Mouse (Mus musculus): ENCODE measurements around the gene Myocd.

Myocd gene

DNA sequence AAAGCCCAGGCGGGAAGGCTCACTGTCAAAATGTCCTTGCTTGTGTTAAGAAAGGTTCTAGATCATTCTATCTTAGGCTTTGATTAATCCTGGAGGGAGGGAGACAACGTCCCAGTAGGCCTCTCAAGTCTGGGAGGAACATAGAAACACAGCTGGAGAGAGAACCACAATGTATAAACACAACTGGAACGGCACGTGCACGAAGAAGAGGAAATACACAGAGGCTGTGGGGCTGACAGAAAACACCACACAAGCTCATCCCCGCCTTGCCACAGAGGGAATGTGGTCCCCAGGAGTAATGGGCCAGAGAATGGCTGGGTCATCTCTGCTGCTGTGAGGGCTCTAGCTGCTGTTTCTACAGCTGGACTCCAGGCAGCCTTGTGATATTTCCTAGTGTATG, 58.1 kb downstream of the Myocd start:
- DNase-seq = no peak

DNA sequence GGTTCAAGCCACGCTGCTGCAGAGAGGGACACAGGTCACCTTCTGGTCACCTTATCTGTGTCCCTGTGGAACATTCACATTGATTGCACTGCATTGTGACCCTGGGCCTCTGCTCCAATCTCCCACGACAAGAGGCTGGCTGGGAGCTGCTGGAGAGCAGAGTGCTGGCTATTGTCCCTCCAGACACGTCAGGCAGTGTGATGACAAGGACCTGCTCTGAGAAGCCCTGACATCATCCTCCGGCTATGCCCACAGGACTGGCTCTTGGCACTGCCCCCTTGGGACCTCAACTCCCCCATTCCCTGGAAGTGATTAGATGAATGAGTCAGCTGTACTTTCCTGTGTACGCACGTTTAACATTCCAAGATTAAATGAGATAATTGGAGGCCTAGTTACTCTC, 60.3 kb downstream of the Myocd start:
- DNase-seq = no peak

DNA sequence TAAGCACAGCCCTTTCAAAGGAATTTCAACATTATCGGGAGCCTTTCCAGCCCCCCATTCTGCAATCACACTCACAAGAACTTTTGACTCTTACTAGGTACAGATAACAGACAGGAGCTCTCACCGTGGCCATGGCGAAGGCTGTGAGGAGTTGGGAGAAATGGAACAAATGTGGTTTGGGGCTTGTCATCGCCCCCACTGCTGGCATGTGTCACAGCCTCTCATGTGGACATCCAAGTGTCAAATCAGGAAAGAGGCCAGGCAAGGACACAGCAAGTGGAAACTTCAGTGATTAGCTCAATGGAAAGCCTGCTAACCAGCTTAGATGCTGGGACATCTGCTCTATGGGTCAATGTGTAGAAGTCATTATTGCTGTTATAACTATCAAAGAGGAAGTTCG, 64.5 kb downstream of the Myocd start:
- no peak for DNase-seq

DNA sequence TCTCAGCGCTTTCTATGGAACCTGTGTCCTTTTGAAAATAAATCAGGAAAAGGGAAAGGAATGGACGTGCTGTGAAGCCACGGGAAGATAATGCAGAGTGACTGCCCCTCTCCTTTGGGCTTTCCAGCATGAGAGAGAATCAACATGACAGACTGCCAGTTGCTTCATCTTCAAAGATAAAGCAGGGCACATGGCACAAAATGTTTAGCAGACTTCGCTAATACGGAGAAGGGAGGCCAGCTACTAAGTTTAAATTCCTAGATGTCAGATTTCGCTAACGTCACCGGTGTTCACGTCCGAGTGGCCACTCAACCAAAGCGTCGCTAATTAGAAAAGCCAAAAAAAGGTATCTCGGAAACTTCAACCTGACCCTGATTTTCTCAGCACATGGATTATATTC, 65.1 kb downstream of the Myocd start:
- no peak for DNase-seq

DNA sequence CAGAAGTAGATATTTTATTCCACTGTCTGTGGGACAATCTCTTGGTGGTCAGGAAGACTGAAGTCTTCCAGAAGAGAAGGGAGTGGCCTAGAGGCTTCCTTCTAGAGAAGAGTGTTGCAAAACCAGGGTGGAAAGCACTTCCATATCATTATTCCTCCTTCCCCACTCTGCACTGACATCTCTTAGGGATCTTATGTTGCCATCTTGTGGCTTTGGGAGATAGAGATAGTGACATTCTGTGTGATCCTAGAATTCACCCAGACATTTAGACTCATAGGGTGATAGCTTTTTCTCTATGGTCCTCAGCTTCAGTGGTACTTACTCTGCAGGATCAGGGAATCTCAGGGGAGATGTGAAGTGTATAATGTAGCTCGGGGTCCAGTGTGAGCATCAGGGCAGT, 66.8 kb downstream of the Myocd start:
- no peak for DNase-seq

DNA sequence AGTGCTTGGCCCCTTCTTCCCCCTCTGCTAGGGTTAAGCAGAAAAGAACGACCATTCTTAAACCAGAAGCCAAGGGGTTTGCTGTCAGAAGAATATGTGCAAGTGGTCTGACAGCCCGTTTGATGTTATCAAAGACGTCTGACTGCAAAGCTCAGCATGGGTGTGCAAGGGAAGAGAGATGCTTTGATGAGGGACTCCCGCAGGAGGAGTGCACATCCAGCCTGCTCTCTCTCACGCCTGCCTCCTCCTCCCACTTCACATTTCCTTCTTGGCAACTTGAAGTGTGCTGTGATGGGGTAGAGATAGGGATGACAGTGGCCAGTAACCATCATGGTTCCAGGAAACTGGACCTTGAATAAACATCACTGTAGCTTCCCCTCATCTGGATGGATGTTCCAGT, 67.6 kb downstream of the Myocd start:
- DNase-seq = no peak

DNA sequence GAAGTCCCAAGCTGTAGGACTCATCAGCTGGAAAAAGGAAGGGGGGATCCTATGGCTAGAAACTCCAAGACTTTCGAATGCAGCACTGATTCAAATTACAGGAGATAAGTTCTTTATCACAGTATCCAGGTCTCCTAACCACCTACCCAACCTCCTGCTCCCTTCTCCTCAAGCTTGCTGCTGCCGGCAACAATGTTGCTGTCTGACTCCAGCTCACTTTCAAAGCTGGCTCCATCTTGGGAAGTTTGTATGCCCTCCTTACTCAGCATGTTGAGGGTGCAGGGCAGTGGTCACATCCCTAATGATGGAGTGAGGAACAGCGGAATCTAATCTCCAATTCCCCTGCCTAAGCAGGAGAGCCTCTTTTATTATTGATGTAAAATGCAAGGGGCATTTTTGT, 71.8 kb downstream of the Myocd start:
- DNase-seq = no peak

DNA sequence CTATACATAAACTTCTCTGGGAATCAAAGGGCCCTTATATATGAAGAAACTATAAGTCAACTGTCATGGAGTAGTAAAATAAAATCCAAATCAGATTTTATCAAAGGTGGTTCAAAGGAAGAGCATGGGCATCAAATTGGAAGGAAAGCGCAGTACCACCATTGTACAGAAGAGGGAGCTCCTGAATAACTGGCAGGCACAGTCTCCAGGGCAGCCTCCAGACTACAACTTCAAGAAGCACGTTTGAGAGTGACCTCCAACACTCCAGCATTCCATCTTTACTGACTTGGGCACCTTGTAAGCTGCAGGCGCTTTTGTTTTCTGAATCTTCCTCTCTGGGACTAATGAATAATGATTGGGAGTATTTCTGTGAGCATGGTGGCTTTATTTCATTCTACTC, 72.5 kb downstream of the Myocd start:
- DNase-seq = peak; percentile 34

DNA sequence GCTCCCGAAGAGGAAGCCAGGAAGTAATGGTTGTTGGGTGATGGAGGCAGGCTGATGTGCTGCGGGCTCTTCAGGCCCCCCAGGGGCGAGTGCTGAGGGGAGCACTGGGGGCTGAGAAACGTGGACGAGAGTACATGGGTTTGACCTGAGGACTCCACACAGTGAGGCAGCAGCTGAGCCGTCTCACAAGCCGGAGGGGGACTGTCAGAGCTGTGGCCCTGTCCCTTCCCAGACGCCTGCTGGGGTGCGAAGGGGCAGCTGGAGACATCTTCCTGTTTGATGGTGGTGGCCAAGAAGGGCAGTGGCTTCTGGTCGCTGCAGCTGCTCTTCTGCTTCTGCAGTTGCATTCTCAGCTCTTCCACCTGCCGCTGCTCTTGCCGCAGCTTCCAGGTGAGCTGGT, 82.8 kb downstream of the Myocd start:
- DNase-seq = no peak

DNA sequence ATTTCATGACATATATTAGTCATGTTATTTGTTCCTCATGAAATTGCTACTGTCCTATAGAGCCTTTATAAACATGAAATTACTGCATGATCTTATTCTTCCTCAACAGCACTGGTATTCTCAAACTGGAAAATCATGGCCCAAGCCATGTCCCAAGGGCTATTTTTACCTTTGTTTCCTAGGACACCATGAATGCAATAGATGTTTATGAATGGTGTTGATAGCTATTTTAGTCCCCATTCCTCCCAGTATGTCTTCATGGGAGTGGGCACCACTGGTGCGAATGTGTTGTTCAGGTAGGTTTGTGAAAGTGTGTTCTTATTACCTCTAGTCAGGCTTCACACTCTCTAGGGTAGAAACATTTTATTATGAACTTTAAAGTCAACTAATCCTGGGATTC, 84.7 kb downstream of the Myocd start:
- DNase-seq = no peak

DNA sequence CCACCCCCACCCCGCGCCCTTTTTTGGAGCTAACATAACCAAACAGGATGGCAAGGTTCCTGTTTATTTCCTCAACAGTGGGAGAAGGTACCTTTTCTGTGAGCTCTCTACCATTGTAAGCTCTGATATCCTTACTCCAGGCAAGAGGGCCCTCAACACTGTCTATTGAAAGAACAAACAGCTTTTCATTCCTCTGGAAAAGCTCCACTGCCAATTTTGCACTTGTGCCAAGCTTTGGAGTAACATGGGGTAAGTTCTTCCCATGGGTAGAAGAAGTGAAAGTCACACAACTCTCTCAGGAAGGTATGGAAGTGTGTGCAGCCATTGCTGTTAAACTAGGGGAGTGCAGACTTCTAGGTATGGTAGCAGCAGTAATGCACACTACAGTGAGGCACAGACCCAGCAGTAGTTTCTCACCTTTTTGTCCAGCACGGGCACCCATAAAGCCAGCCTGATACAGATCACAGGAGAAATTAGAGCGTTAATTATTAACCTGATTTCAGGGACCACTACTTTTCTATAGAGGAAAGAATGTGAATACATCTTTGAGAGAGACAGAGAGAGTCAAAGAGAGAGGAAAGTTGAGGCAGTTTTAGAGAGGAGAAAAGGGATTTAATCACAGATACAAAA, 99.6 kb downstream of the Myocd start:
- DNase-seq = no peak

DNA sequence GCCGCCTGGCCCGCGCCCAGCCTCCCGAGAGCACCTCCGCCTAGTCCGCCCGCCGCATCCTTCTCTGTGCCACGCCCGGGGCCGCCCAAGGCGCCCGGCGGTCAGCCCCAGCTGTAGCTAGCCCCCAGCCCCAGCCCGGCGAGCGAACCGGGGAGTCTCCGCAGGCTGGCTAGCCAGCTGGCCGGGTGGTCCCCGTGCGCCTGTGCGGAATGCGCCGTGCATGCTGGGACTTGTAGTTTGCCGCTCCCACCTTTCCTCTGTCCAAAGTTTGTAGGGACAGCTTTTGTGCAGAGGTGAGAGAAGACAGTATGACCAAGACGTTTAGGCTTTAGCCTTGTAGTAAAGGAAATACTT, 107.0 kb downstream of the Myocd start, which contains the start of gene Arhgap44:
Gene Arhgap44, minus strand, starts transcription at position 195 of the 354 bp plus-strand sequence.
- DNase-seq = no peak

DNA sequence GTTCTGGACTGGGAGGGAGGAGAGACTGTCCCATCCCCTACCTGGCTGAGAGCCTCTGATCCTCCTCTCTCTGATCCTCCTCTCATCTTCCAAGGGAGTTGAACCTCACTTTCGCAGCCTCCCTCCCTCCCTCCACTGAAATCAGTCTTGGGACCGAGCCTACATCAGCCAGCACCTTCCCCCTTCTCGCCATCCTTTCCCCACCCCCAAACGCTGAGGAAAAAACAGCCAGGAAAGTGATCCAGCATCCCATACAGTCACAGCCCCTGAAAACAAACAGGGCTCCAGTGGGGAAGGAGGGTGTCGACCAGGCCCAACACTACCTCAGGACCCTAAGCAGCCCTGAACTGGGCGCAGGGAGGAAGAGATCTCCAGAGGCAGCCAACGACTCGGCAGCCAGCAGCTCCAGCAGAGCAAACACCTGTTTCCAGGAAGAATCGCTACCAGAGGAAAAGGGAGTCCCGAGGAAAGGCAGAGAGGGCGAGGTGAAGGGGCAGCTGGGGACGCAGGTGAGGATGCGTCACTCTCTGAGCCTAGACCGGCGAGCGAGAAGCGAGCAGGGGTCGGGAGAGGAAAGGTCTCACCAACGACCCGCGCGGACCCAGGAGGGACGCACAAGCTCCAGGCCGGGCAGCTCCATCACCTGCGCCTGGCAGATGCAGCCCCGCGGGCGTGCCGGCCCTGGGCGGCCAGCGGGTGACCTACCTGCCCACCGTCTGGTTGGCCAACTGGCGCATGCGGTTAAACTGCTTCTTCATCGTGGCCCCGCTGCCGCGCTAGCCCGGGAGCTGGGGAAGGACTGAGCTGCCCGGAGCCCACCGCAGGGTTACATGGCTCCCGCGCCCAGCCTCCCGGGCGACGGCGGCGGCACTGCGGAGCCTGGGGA, 107.7 kb downstream of the Myocd start:
- no peak for DNase-seq

DNA sequence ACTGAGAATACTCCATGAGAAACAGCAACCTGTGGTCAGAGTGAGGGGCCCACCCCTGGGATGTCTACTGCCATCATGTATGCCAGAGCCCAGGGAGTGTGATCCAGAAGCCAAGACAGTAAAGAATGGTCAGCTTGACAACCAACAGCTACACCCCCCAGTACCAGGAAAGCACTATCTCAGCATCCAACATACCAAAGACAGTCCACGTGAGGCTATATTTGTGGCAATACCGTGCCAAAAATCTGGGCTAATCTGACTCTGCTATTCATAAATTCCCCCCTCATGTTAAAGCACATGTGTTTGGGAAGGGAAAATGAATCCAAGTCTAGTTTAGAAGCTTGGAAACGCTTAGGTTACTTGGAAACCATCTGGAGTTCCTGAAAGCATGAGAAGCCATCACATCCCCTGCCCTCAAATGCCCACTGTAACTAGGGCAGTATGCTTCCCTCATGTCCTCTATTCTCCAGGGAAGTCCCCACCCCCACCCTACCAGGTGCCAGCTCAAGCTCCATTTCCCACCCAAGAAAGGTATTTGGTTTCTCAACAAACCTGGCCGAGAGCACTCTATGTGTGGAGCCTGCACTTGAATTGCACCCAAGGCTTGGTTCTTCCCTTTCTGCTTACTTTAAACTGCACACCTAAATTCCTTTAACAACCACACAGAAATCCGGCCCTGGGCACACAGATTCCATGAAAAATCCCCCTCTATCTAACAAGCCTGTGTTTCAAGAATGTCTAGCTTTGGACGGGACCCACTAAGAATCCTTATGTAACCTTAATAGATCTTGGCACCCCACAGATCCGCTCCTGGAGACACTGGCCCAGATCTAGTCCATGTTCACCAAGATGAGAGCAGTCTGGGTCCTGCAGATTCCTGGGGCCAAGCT, 108.6 kb downstream of the Myocd start:
- DNase-seq = no peak

DNA sequence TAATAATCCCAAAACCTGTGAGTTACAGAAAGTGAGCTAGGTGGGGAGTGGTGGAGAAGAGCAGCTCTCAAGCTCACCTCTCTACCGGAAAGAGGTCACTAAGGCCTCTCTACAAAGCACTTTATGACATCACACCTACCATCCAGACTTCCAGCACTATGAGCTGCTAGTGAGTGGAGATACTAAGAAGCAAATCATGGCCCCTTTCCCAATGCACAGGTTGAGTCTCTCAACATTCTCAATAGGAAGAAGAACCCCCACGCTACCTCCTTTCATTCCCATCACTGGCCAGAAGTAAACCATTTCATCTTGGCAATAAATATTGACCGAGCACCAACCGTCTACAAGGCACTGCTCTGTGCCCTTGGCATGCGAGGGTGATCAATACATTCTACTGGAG, 110.0 kb downstream of the Myocd start, which contains the start of gene 1700086D15Rik:
Gene 1700086D15Rik, minus strand, starts transcription at position 101 of the 400 bp plus-strand sequence.
- no peak for DNase-seq

DNA sequence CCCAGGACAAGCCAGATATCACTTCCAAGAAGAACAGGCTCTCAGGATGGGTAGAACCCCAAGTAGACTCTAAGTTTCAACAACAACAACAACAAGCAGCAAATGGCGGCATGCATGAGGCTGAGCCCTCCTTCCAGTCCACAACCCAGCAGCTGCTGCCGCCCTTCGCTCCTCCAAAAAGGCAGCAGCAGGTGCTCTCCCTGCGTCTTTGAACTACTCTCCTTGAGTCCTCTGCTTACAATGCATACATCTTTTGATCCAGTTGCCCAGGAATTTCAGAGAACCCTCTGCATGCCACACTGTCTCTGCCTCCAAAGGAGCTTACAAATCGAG, 111.2 kb downstream of the Myocd start:
- DNase-seq = no peak

DNA sequence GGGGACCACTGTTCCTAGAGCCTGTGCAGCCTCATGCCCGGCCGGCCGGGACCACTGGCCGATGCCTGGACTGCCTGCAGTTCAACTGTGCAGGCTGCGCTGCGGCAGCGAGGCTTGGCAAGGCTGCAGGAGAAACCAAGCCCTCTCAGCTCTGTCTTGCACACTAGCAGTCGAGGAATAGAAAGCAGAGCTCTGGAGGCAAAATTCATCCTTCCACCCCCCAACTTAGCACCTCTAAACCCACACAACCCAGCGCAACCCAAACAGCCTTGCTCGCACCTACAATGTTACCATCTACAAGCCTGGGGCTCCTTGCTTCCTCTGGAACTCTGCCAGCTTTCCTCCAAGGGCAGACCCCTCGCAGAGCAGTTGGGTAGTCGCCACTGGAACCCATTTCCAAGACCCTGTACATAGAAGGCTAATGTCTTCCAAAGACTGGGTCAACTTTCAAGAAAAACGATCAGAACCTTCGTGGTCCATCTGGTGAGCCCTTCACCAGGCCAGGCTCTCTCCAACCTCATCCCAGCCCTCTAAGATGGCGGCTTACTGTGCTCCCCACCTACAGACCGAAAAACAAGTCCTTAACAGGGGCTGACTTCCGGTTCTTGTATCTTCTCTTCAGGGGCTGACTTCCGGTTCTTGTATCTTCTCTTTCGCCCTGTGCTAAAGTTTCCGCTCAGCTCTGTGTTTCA, 111.7 kb downstream of the Myocd start:
- DNase-seq = no peak

DNA sequence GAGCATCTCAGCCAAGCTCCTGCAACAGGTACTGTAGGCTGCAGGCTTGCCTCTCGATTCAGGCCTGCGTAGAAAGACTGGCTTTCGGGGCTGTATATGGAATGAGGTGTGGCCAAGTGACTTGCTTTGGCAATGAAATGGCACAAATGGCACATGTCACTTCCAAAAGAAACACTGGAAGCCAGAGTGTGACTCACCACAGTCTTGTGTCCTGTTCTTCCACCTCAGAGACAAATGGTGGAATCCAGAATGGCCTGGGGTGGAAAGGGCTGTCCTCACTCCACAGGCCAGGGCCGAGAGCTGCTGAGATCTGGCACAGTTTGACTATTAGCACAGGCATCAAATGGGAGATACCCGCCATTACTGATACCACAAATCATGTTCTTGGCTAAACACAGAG, 116.8 kb downstream of the Myocd start:
- DNase-seq = no peak

DNA sequence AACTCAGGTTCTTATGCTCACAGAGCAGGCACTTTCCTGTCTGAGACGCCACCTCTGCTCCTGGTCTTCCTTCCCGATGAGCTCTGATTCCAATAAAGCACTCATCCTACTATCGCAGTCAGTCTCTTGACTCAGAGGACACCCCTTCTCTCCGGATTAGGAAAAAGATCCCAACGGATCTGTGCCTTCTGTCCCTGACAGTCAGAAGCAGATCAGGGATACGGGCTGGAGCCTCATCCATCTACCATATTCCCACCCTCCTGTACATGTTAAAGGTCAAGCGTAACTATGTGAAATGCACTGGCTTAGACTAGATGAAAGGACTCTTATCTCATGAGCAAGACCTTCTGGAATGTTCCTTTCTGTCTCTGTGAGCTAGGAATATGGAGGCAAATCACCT, 121.3 kb downstream of the Myocd start:
- no peak for DNase-seq

DNA sequence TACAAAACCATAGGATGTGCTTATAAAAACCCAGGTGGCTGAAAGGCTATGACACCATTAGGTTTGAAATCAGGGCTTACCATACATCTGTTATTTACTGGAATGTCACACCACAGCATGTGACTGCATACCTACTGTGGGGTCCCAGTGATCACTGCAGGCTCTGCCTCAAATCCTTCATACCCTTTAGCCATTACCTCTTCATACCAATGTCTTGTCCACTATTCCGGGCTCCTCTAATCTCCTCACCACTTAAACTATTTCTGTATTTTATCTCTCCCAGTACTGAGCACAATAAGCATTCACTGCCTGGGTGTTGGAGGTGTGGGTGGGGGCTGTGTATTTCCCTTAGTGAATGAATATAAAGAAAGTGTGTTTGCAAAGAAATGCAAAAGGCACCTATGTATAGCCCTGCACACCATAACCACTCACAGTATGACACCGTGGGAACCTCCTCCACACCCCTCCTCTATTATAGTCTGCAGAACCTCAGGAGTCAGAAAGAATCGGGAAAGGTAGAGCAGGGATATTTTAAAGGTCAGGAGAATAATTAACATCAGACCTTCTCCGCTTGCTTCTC, 126.9 kb downstream of the Myocd start:
- DNase-seq = no peak

DNA sequence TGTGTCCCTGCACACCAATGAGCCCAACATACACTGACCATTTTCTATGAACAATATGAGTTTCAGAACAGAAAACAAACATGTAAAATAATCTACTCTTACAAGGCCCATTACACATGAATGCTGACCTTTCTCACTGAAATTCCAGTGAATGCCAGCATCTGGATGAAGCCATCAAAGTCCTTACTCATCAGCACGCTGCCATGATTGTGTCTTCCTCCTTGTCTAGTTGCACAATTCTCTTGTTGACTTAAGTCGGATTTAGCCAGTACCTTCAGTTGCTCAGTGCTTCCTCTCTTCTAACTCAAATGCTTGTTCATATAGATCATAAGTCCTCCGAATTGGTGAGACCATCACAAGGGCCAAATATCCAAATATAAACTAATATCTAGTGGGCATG, 130.8 kb downstream of the Myocd start:
- no peak for DNase-seq

DNA sequence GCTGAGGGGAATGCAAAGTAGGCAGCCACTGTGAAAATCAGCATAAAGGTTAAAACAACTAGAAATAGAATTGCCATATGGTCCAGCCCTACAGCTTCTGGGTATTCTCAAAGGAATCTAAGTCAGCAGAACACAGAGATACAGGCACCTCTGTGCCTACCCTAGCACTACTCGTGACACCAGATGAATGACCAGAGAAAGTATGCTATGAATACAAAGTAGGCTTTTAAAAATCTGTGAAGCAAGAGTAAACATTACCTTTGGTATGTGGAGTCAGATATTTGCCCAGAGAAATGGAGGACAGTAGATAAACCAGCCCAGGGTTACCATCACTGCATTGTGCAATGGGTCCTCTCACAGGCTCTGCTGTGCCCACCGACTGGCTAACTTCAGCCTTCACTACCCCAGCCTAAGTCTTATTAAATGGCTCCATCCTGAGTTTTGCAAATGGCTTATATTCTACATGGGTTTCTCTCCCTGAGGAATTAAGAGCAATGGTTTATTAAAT, 132.6 kb downstream of the Myocd start:
- no peak for DNase-seq

Measured in thymus, postnatal 14 days (tissue).